Mouse (Mus musculus) right cerebral cortex, postnatal 36 days (tissue): ENCODE measurements around the gene Olfr247.
"Not testable (repeated sequence)": the region's sequence is repeated elsewhere in the genome, so short reads cannot be mapped to it uniquely, and the experiment has no call there.

Experiments
- DNase-seq, 2 experiments: peaks; one replicate each; pipeline ENCODE4 v3.0.0; 2022; ENCODE audit warnings: low spot score in 2 of 2, mixed read lengths in 1 of 2

Gene Olfr247

DNA sequence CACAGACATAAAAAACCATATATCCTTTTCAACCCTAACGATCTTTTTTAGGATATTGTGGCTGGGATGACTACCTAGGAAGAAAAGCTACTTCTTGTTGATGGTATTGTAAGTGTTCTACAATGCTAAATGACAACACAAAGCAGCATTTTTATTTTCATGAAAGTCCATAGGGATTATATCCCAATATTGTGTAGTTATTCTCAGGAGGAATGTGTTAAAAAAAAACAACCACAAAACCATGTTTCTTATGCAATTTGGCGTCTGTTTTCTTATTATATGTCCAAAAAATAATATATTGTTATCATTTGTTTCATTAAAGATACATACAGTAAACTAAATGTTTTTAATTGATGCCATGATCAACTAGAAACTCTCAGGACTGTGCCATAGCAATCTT, at the start of gene Olfr247:
Gene Olfr247 (minus strand): TSS at position 101 of the 400 bp plus-strand sequence.
- not testable (repeated sequence) for DNase-seq

DNA sequence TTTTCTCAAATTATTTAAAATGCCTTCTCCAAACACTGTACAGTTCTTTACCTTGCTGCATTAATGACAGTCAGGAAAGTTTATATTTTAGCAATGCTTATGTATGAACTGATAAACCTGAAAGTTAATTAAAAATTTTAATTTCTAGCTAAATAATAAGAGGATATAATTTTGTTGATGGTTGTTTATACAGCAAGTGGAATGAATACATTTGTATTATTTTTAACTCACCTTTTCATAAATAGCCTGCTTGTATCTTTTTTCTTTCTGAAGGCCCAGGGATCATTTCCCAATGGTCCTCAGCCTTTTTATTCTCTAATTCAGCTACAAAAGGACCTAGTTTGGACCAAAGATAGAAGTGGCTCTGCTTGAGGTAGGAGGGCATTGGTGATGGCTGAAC, 36.4 kb upstream of the Olfr247 start, which contains the start of gene Olfr820:
Gene Olfr820 (plus strand): TSS at position 301 of the 400 bp plus-strand sequence.
- no peak for DNase-seq

GRCm38 (mm10) chr10:130005366-130005765, 29.4 kb upstream of the Olfr247 start:
- not testable (repeated sequence) for DNase-seq

- DNase-seq = not testable (repeated sequence)
Observed at GRCm38 (mm10) chr10:130004104-130004503, 28.2 kb upstream of the Olfr247 start.

DNA sequence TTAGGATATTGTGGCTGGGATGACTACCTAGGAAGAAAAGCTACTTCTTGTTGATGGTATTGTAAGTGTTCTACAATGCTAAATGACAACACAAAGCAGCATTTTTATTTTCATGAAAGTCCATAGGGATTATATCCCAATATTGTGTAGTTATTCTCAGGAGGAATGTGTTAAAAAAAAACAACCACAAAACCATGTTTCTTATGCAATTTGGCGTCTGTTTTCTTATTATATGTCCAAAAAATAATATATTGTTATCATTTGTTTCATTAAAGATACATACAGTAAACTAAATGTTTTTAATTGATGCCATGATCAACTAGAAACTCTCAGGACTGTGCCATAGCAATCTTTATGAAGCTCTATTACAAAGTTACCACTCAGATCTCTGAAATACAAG, 9.0 kb upstream of the Olfr247 start, which contains the start of gene Gm10310:
Gene Gm10310 (minus strand): TSS at position 101 of the 400 bp plus-strand sequence.
- DNase-seq = not testable (repeated sequence)

DNA sequence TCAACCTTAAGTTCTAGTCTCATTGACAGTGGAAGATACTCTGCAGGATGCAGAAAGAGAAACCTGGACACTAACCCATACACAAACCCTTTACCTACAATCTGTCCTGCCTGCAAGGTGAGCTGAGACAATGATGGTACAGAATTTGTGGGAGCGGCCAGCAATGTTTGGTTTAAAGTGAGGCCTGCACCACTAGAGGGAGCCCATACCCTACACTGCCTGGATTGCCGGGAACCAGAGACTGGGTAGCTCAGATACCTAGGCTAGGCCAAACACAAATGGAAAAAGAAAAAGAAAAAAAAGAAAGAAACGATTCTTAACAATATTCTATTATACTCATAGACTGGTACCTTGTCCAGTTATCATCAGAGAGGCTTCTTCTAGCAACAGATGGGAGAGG, 5.9 kb upstream of the Olfr247 start:
- not testable (repeated sequence) for DNase-seq

DNA sequence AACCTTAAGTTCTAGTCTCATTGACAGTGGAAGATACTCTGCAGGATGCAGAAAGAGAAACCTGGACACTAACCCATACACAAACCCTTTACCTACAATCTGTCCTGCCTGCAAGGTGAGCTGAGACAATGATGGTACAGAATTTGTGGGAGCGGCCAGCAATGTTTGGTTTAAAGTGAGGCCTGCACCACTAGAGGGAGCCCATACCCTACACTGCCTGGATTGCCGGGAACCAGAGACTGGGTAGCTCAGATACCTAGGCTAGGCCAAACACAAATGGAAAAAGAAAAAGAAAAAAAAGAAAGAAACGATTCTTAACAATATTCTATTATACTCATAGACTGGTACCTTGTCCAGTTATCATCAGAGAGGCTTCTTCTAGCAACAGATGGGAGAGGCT, 2.9 kb downstream of the Olfr247 start:
- not testable (repeated sequence) for DNase-seq

DNA sequence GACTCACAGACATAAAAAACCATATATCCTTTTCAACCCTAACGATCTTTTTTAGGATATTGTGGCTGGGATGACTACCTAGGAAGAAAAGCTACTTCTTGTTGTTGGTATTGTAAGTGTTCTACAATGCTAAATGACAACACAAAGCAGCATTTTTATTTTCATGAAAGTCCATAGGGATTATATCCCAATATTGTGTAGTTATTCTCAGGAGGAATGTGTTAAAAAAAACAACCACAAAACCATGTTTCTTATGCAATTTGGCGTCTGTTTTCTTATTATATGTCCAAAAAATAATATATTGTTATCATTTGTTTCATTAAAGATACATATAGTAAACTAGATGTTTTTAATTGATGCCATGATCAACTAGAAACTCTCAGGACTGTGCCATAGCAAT, 8.8 kb downstream of the Olfr247 start, which contains the start of gene Olfr819:
Gene Olfr819 (minus strand): TSS at position 101 of the 400 bp plus-strand sequence.
- DNase-seq = not testable (repeated sequence)

GRCm38 (mm10) chr10:129966232-129966631, 9.7 kb downstream of the Olfr247 start:
- not testable (repeated sequence) for DNase-seq

- DNase-seq = no peak
Observed at GRCm38 (mm10) chr10:129949000-129949399, 26.9 kb downstream of the Olfr247 start, which contains the start of gene Olfr818. Olfr818 (minus strand) TSS chr10:129949100.
